Mouse (Mus musculus): ENCODE measurements around the gene Camp. TPM values are rescaled to one million over a fixed set of nuclear protein-coding genes. Genes with fewer than 3 reads are reported as not detected.
A peak's percentile ranks its signal among the peaks of the same experiment; 100 is the strongest.

Camp gene
- polyA plus RNA-seq (2012; rRNA removed): 3.2 TPM in 1 of 2 replicates, not detected in the other

GRCm38 (mm10) chr9:109849312-109849758, at the start of gene Camp:
Gene Camp (minus strand): TSS chr9:109849617.
- Histone ChIP-seq H3K27me3 (ENCODE audit: control insufficient read depth, insufficient read depth, low read length) (no peaks in the 10 kb centered on the region), H3K27ac (ENCODE audit: insufficient read depth, low read depth, low read length) (no peak within 1 kb of the TSS), H3K36me3 (ENCODE audit: control insufficient read depth, insufficient read depth, low read length) (no peaks in the 10 kb centered on the region), H3K4me1 (ENCODE audit: control insufficient read depth, insufficient read depth, insufficient read length, low read length) (no peaks in the 10 kb centered on the region), H3K4me3 (ENCODE audit: low read depth, low read length) (no peak within 1 kb of the TSS)
- WGBS: 51% methylated on average over 6 of the region's 6 CpGs
- TF ChIP-seq POLR2A (IDR thresholded peaks at IDR 0.05; ENCODE audit: low read depth, low read length): no peak

GRCm38 (mm10) chr9:109898027-109898426, 48.6 kb upstream of the Camp start:
- H3K27ac ChIP-seq (ENCODE audit: insufficient read depth, low read depth, low read length): no peak overlapping the region
- H3K4me3 ChIP-seq (ENCODE audit: low read depth, low read length): no peak overlapping the region
- WGBS: 61% methylated on average over 2 of the region's 2 CpGs
- TF ChIP-seq CTCF (IDR thresholded peaks at IDR 0.05; ENCODE audit: extremely low read depth, insufficient read length, insufficient replicate concordance, low read depth, low read length) (no peak), POLR2A (IDR thresholded peaks at IDR 0.05; ENCODE audit: low read depth, low read length) (no peak)
- peaks cover 16% of the 10 kb centered on the region for H3K4me1 ChIP-seq (ENCODE audit: control insufficient read depth, insufficient read depth, insufficient read length, low read length)
- peaks cover 9% of the 10 kb centered on the region for H3K36me3 ChIP-seq (ENCODE audit: control insufficient read depth, insufficient read depth, low read length)
- no peaks in the 10 kb centered on the region for H3K27me3 ChIP-seq (ENCODE audit: control insufficient read depth, insufficient read depth, low read length)

- WGBS: 32% methylated on average over 8 of the region's 8 CpGs
- Histone ChIP-seq H3K36me3 (ENCODE audit: control insufficient read depth, insufficient read depth, low read length) (peaks cover 21% of the 10 kb centered on the region), H3K27me3 (ENCODE audit: control insufficient read depth, insufficient read depth, low read length) (no peaks in the 10 kb centered on the region), H3K4me3 (ENCODE audit: low read depth, low read length) (no peak overlapping the region), H3K4me1 (ENCODE audit: control insufficient read depth, insufficient read depth, insufficient read length, low read length) (peaks cover 16% of the 10 kb centered on the region), H3K27ac (ENCODE audit: insufficient read depth, low read depth, low read length) (peak overlapping the region; percentile 100)
- no peak for TF ChIP-seq POLR2A (IDR thresholded peaks at IDR 0.05; ENCODE audit: low read depth, low read length)
- no peak for TF ChIP-seq CTCF (IDR thresholded peaks at IDR 0.05; ENCODE audit: extremely low read depth, insufficient read length, insufficient replicate concordance, low read depth, low read length)
Measured at GRCm38 (mm10) chr9:109896253-109897150, 47.1 kb upstream of the Camp start.

GRCm38 (mm10) chr9:109895593-109895992, 46.2 kb upstream of the Camp start:
- Histone ChIP-seq H3K4me1 (ENCODE audit: control insufficient read depth, insufficient read depth, insufficient read length, low read length) (peaks cover 16% of the 10 kb centered on the region), H3K27ac (ENCODE audit: insufficient read depth, low read depth, low read length) (peak overlapping the region; percentile 100), H3K36me3 (ENCODE audit: control insufficient read depth, insufficient read depth, low read length) (peaks cover 29% of the 10 kb centered on the region), H3K4me3 (ENCODE audit: low read depth, low read length) (peak overlapping the region; percentile 28; the same call in 1 of the 2 replicates), H3K27me3 (ENCODE audit: control insufficient read depth, insufficient read depth, low read length) (no peaks in the 10 kb centered on the region)
- 25% methylated on average over 6 of the region's 6 CpGs for WGBS
- TF ChIP-seq CTCF (IDR thresholded peaks at IDR 0.05; ENCODE audit: extremely low read depth, insufficient read length, insufficient replicate concordance, low read depth, low read length): no peak
- no peak for TF ChIP-seq POLR2A (IDR thresholded peaks at IDR 0.05; ENCODE audit: low read depth, low read length)

- Histone ChIP-seq H3K27me3 (ENCODE audit: control insufficient read depth, insufficient read depth, low read length) (no peaks in the 10 kb centered on the region), H3K4me1 (ENCODE audit: control insufficient read depth, insufficient read depth, insufficient read length, low read length) (peaks cover 16% of the 10 kb centered on the region), H3K27ac (ENCODE audit: insufficient read depth, low read depth, low read length) (peak overlapping the region; percentile 54), H3K4me3 (ENCODE audit: low read depth, low read length) (no peak overlapping the region), H3K36me3 (ENCODE audit: control insufficient read depth, insufficient read depth, low read length) (peaks cover 39% of the 10 kb centered on the region)
- no peak for TF ChIP-seq POLR2A (IDR thresholded peaks at IDR 0.05; ENCODE audit: low read depth, low read length)
- peak; percentile 82; the same call in 1 of the 2 replicates for TF ChIP-seq CTCF (IDR thresholded peaks at IDR 0.05; ENCODE audit: extremely low read depth, insufficient read length, insufficient replicate concordance, low read depth, low read length)
- 28% methylated on average over 6 of the region's 6 CpGs for WGBS
Measured at GRCm38 (mm10) chr9:109894413-109895090, 45.1 kb upstream of the Camp start.

- H3K27ac ChIP-seq (ENCODE audit: insufficient read depth, low read depth, low read length): no peak overlapping the region
- TF ChIP-seq POLR2A (IDR thresholded peaks at IDR 0.05; ENCODE audit: low read depth, low read length) (no peak), CTCF (IDR thresholded peaks at IDR 0.05; ENCODE audit: extremely low read depth, insufficient read length, insufficient replicate concordance, low read depth, low read length) (peak; percentile 78; the same call in 1 of the 2 replicates)
- H3K4me3 ChIP-seq (ENCODE audit: low read depth, low read length): no peak overlapping the region
- 64% methylated on average over 5 of the region's 5 CpGs for WGBS
- peaks cover 56% of the 10 kb centered on the region for H3K36me3 ChIP-seq (ENCODE audit: control insufficient read depth, insufficient read depth, low read length)
- H3K4me1 ChIP-seq (ENCODE audit: control insufficient read depth, insufficient read depth, insufficient read length, low read length): peaks cover 8% of the 10 kb centered on the region
- no peaks in the 10 kb centered on the region for H3K27me3 ChIP-seq (ENCODE audit: control insufficient read depth, insufficient read depth, low read length)
Measured at GRCm38 (mm10) chr9:109892651-109893250, 43.3 kb upstream of the Camp start.

Data from small intestine, adult 2 months (tissue).